9 mouse cellular contexts compared by ENCODE assay signal in genomic region chr17:47878378-47879089, GRCm38 (mm10). TPM values are rescaled to one million over a fixed set of nuclear protein-coding genes. Genes with fewer than 3 reads are reported as not detected.
DNase-seq lines count a peak whose midpoint lies in the region; ATAC-seq and TF ChIP-seq lines count a peak whose summit lies in the region.
"Had no signal": no experiment of that assay in that cellular context is flagged by ENCODE, and none has a peak within 500 bp of the region (broad histone marks: within the 10 kb centered on the region; RNA-seq: fewer than 3 reads in every experiment).

No protein-coding gene starts in this region.

- peaks cover 8% of the 10 kb centered on the region; the same call in 1 of the 2 replicates for H3K36me3 ChIP-seq in kidney, postnatal 0 days (ENCODE audit: insufficient read depth, low read length)
- peaks cover 50% of the 10 kb centered on the region for H3K36me3 ChIP-seq in embryonic facial prominence, embryonic 13.5 days
- H3K36me3 ChIP-seq in hindbrain, embryonic 10.5 days, result peaks cover 98% of the 10 kb centered on the region
- peaks cover 98% of the 10 kb centered on the region for H3K36me3 ChIP-seq in limb, embryonic 10.5 days
- no peaks in the 10 kb centered on the region for H3K36me3 ChIP-seq in neural tube, embryonic 14.5 days (ENCODE audit: control insufficient read depth, insufficient read depth, low read length)

- DNase-seq in kidney, postnatal 0 days (ENCODE audit: low spot score), result peak; percentile 24
- no peak for DNase-seq in kidney, postnatal 36 days
- peak; percentile 59 for DNase-seq in hindbrain, embryonic 10.5 days (ENCODE audit: low spot score)
- peak; percentile 65 for DNase-seq in limb, embryonic 10.5 days (ENCODE audit: low spot score)
- no peak for DNase-seq in thymus, postnatal 4 days
- no peak for DNase-seq in T-cell, adult 2 months (ENCODE audit: low spot score)

- TF ChIP-seq CTCF in kidney, postnatal 0 days (IDR thresholded peaks at IDR 0.05; ENCODE audit: low read depth), result no peak

- no peak; the same call in 1 of the 2 replicates for ATAC-seq in kidney, postnatal 0 days (replicated peaks; ENCODE audit: low FRiP score, low read depth)
- peak; percentile 29; the same call in 1 of the 2 replicates for ATAC-seq in embryonic facial prominence, embryonic 13.5 days (ENCODE audit: insufficient number of reproducible peaks, insufficient read depth, low FRiP score, low TSS enrichment, low read depth)
- ATAC-seq in neural tube, embryonic 14.5 days (ENCODE audit: low read depth), result peak; percentile 70

- no peak overlapping the region for H3K9ac ChIP-seq in kidney, postnatal 0 days (ENCODE audit: low read depth, low read length)
- H3K9ac ChIP-seq in embryonic facial prominence, embryonic 13.5 days, result peak overlapping the region; percentile 59
- H3K9ac ChIP-seq in neural tube, embryonic 14.5 days (replicated peaks; ENCODE audit: low read depth, low read length), result peak overlapping the region; percentile 55

- peaks cover 9% of the 10 kb centered on the region; the same call in 1 of the 2 replicates for H3K4me1 ChIP-seq in kidney, postnatal 0 days (replicated peaks; ENCODE audit: insufficient read depth, low read length)
- peaks cover 66% of the 10 kb centered on the region for H3K4me1 ChIP-seq in embryonic facial prominence, embryonic 13.5 days
- peaks cover 100% of the 10 kb centered on the region for H3K4me1 ChIP-seq in hindbrain, embryonic 10.5 days (replicated peaks)
- H3K4me1 ChIP-seq in limb, embryonic 10.5 days, result peaks cover 93% of the 10 kb centered on the region
- peaks cover 17% of the 10 kb centered on the region for H3K4me1 ChIP-seq in neural tube, embryonic 14.5 days (ENCODE audit: control insufficient read depth, insufficient read depth, low read length)

- no peak overlapping the region for H3K27ac ChIP-seq in kidney, postnatal 0 days
- peak overlapping the region; percentile 76 for H3K27ac ChIP-seq in embryonic facial prominence, embryonic 13.5 days
- peak overlapping the region; percentile 87 for H3K27ac ChIP-seq in hindbrain, embryonic 10.5 days
- peak overlapping the region; percentile 77 for H3K27ac ChIP-seq in limb, embryonic 10.5 days
- 0 out of 2 replicates have a peak overlapping the region, but pooled peaks have one; percentile 4 for H3K27ac ChIP-seq in neural tube, embryonic 14.5 days (ENCODE audit: low read depth, low read length)

- 36% methylated on average over 35 of the region's 35 CpGs for WGBS in kidney, postnatal 0 days
- whole genome bisulfite sequencing in embryonic facial prominence, embryonic 13.5 days, result 11% methylated on average over 34 of the region's 35 CpGs
- WGBS in hindbrain, embryonic 10.5 days, result 9% methylated on average over 35 of the region's 35 CpGs
- 6% methylated on average over 35 of the region's 35 CpGs for WGBS in limb, embryonic 10.5 days
- WGBS in neural tube, embryonic 14.5 days, result 5% methylated on average over 32 of the region's 35 CpGs

- no peak overlapping the region for H3K4me3 ChIP-seq in kidney, postnatal 0 days (replicated peaks; ENCODE audit: low read depth, low read length)
- H3K4me3 ChIP-seq in embryonic facial prominence, embryonic 13.5 days, result peak overlapping the region; percentile 17
- H3K4me3 ChIP-seq in hindbrain, embryonic 10.5 days, result peak overlapping the region; percentile 37
- H3K4me3 ChIP-seq in limb, embryonic 10.5 days, result peak overlapping the region; percentile 29
- H3K4me3 ChIP-seq in neural tube, embryonic 14.5 days (ENCODE audit: low read depth, low read length), result peak overlapping the region; percentile 34

- H3K9me3 ChIP-seq in kidney, postnatal 0 days (replicated peaks; ENCODE audit: low read length), result no peaks in the 10 kb centered on the region
- no peaks in the 10 kb centered on the region for H3K9me3 ChIP-seq in embryonic facial prominence, embryonic 13.5 days
- no peaks in the 10 kb centered on the region for H3K9me3 ChIP-seq in hindbrain, embryonic 10.5 days
- no peaks in the 10 kb centered on the region for H3K9me3 ChIP-seq in limb, embryonic 10.5 days (replicated peaks)
- no peaks in the 10 kb centered on the region for H3K9me3 ChIP-seq in neural tube, embryonic 14.5 days (ENCODE audit: control insufficient read depth, low read length)

- H3K27me3 ChIP-seq in kidney, postnatal 0 days (ENCODE audit: insufficient read depth, low read length), result no peaks in the 10 kb centered on the region
- H3K27me3 ChIP-seq in embryonic facial prominence, embryonic 13.5 days, result no peaks in the 10 kb centered on the region
- no peaks in the 10 kb centered on the region for H3K27me3 ChIP-seq in hindbrain, embryonic 10.5 days (ENCODE audit: insufficient read depth, poor library complexity, severe bottlenecking)
- H3K27me3 ChIP-seq in limb, embryonic 10.5 days (ENCODE audit: low read depth, poor library complexity, severe bottlenecking), result peaks cover 41% of the 10 kb centered on the region
- H3K27me3 ChIP-seq in neural tube, embryonic 14.5 days (ENCODE audit: control insufficient read depth, insufficient read depth, low read length), result peaks cover 4% of the 10 kb centered on the region; the same call in 1 of the 2 replicates

- no peak overlapping the region for H3K4me2 ChIP-seq in kidney, postnatal 0 days (ENCODE audit: low read length)
- H3K4me2 ChIP-seq in embryonic facial prominence, embryonic 13.5 days, result peak overlapping the region; percentile 56
- peak overlapping the region; percentile 57 for H3K4me2 ChIP-seq in neural tube, embryonic 14.5 days (ENCODE audit: low read depth, low read length)

RNA-seq across cellular contexts. Expression of gene Mdfi, which starts 44.0 kb away (rescaled TPM):
- polyA plus RNA-seq in kidney, postnatal 0 days (2015; fragmentation: Nextera tagmentation; extraction: Ambion mirVana), result 5.5 and 6.2 TPM in 2 replicates
- polyA plus RNA-seq in embryonic facial prominence, embryonic 13.5 days (2015; fragmentation: Nextera tagmentation; extraction: Ambion mirVana), result 28.9 and 35.9 TPM in 2 replicates
- polyA plus RNA-seq in hindbrain, embryonic 10.5 days (2016; fragmentation: Nextera tagmentation; extraction: Ambion mirVana), result 19.9 and 30.6 TPM in 2 replicates
- 18.9 and 21.6 TPM in 2 replicates for polyA plus RNA-seq in limb, embryonic 10.5 days (2016; fragmentation: Nextera tagmentation; extraction: Ambion mirVana)
- 2.7 and 5.3 TPM in 2 replicates for polyA plus RNA-seq in neural tube, embryonic 14.5 days (2014; fragmentation: Nextera tagmentation; extraction: Ambion mirVana)
- polyA plus RNA-seq: G1E had no signal

RNA-seq across cellular contexts. Expression of gene Foxp4, which starts 45.9 kb away (rescaled TPM):
- 7.7 and 9.5 TPM in 2 replicates for polyA plus RNA-seq in kidney, postnatal 0 days (2015; fragmentation: Nextera tagmentation; extraction: Ambion mirVana)
- polyA plus RNA-seq in embryonic facial prominence, embryonic 13.5 days (2015; fragmentation: Nextera tagmentation; extraction: Ambion mirVana), result 18.9 and 19.8 TPM in 2 replicates
- polyA plus RNA-seq in hindbrain, embryonic 10.5 days (2016; fragmentation: Nextera tagmentation; extraction: Ambion mirVana), result 25.1 and 29.4 TPM in 2 replicates
- polyA plus RNA-seq in limb, embryonic 10.5 days (2016; fragmentation: Nextera tagmentation; extraction: Ambion mirVana), result 23.2 and 27.2 TPM in 2 replicates
- 28.7 and 29.1 TPM in 2 replicates for polyA plus RNA-seq in neural tube, embryonic 14.5 days (2014; fragmentation: Nextera tagmentation; extraction: Ambion mirVana)

Comparison
In these comparisons a context has a peak if more than half of its experiments do, and no peak if none do; other contexts are left out.
1. DNase-seq: peak in kidney, postnatal 0 days (single experiment), hindbrain, embryonic 10.5 days (single experiment) and limb, embryonic 10.5 days (single experiment); none in kidney, postnatal 36 days (0 of 2), thymus, postnatal 4 days (single experiment) and T-cell, adult 2 months (single experiment).